Mouse (Mus musculus): Measurements from ENCODE around the gene Sec24d.

DNA sequence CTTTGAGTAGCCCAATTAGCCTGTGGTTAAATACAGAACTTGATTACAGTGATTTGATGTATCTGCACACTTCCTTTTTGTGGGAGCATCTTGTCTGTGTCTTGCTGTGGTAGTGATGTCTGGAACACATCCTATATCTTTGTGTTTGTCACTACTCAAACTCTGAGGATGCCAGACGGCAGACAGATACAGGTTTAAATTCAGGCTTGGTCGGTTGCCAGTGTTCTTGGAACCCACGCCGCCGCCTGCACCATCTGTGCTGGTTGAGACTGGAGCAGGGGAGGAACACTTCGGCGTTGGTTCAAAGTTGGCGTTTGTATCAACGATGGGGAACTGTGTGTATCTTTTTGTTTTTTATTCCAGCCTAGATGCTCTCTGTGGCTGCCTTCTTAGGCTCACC, 31.0 kb downstream of the Sec24d start:
- TF ChIP-seq CTCF (IDR thresholded peaks at IDR 0.05; ENCODE audit: low read depth): no peak
- TF ChIP-seq EP300 (optimal IDR thresholded peaks at IDR 0.05): no peak
